Mouse (Mus musculus): ENCODE data around the gene Tmem131.

DNA sequence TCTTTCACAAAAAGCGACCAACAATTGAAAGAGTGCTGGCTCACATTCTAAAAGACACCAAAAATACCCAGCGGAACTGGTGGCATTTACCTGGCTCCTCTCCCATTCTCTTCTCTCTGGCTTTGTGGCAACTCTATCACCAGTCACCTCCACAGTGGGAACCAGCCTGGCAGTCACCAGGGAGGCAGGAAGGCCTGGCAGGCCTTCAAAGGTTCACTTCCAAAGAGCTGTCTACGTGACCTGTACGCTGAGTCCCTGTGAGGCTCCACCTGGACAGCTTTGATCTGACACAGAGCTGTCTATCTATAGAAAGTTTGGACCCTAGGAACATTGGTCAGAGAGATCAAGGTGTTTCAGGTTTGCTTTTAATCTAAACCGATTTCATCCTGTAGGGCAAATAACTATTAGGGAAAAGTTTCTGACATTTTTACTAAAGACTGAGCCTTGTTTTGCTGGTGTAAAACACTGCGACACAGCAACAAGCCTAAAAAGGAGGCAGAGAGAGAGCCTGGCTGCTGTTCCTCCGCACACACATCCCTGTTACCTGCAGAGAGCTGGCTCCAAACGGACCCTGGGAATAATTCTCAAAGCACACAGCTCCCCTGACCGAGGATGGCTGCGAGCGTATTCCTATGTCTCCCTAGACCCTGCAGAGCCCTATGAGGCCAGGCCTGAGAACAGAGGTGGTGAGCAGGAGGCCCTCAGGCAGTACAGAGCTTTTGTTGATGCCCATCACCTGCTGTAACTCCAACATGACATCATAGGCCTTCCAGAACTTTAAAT is 40.7 kb downstream of the Tmem131 start:
- TF ChIP-seq POLR2A (IDR thresholded peaks at IDR 0.05; ENCODE audit: control insufficient read depth, low read depth, low read length) (no peak), CTCF (IDR thresholded peaks at IDR 0.05; ENCODE audit: control insufficient read depth, insufficient read depth, insufficient replicate concordance, low read depth, low read length) (no peak)
